Mouse (Mus musculus) lung, postnatal 0 days (tissue): ENCODE measurements at regions not wholly inside any gene's neighbourhood (a gene's known extent, or its start where the extent isn't known, plus 50 kb on each side); places are given as distances from the start of the nearest gene placed in this dataset.

ENCODE experiments used
- CTCF ChIP-seq: IDR thresholded peaks from 2 replicates; pipeline ENCODE4 v1.5.1; 2016; ENCODE audit warnings: antibody characterized with exemption, mild to moderate bottlenecking
- EP300 ChIP-seq: IDR thresholded peaks from 2 replicates; pipeline ENCODE4 v1.6.1; 2016; ENCODE audit warnings: antibody characterized with exemption, mild to moderate bottlenecking, control low read depth

DNA sequence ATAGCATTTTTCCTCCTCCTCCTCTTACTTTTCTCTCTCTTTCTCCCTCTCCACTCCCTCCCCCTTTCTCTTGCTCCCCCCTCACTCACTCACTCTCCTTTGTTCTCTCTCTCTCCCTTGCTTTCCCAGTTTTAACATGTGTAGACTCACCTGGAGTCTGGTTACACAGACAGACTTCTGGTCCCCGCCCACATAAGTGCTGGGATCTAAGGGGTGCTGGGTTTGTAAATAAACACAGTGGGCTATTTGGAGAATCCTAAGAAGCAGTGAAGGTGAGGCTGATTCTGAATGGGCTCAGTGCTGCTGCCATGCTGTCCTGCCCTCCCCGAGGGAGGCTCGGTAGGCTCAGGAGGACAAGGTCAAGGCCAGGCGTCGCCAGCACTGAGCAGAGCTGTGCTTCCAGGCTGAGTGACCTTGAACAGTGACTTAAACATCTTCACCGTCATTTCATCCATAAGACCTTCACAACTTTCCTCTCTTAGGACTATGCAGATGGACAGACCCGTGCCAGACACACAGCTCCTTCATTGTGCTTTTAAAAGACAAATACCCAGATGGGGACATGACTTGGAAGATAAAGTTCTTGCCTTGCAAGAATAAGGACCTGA lies 186.7 kb upstream of the Myt1l start:
- TF ChIP-seq CTCF, result no peak
- TF ChIP-seq EP300, result no peak
